Mouse (Mus musculus): Measurements from ENCODE around the gene Pfkfb1. TPM values are rescaled to one million over a fixed set of nuclear protein-coding genes. Genes with fewer than 3 reads are reported as not detected.

Gene Pfkfb1
- 1 to 10 TPM; 3.3 to 6.0 TPM for total RNA-seq (2021)
- long read RNA-seq, experiment 1, partial matches to known transcripts = 0 of 6 reads
- long read RNA-seq, experiment 1, other reads (novel, unspliced or antisense) = 5 of 6 reads
- long read RNA-seq, experiment 2, partial matches to known transcripts = 0 of 1 reads
- long read RNA-seq, experiment 2, other reads (novel, unspliced or antisense) = 0 of 1 reads

- DNase-seq = peak; percentile 78 to 80
- intact Hi-C loops (cut with DNase I) = no loop called here
Observed at GRCm38 (mm10) chrX:150588023-150588764, at the start of gene Pfkfb1. Gene Pfkfb1, plus strand, starts transcription at chrX:150588229.

GRCm38 (mm10) chrX:150540111-150540510 lies 47.9 kb upstream of the Pfkfb1 start:
- intact Hi-C loops (cut with DNase I) = no loop called here
- DNase-seq = no peak

DNA sequence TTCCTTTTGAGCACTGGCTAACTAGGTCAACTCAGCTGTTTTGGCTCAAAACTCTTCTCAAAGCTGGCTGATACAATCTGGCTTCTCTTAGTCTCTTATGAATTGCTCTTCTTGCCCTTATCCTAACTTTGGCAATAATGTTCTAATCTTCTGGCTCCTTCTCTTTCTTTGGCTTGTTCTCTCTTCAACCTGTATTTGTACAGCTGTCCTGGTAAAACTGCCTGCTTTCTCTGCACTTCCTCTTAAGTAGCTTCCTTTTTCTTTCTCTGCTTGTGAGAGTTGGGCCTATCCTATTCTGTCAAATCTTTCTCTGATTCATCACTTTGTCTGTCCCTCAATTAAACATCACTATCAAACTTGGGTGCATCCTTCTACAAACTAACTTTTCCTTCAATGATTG lies 46.3 kb upstream of the Pfkfb1 start:
- no peak for DNase-seq
- intact Hi-C loops (cut with DNase I) = no loop called here

GRCm38 (mm10) chrX:150547239-150547638 lies 40.8 kb upstream of the Pfkfb1 start, which contains the start of gene Alas2:
Gene Alas2, plus strand, starts transcription at chrX:150547375.
- intact Hi-C loops (cut with DNase I) = no loop called here
- no peak for DNase-seq

DNA sequence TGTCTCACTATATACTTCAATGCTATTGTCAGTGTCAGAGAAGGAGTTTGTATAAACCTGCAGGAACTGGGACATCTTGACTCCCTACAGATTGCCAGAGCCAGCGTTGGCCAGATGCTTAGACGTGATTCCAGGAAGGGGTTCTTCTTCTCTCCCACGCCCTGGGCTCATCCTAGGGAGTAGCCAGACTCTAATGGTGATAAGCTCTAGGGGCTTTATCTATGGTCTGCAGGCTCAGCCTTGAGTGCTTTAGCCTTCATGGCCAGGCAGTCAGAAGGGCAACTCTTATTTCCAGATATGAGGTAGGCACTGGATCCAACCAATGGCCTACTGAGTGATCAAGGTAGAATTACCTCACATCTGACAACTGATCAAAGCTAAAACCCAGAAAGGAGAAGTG lies 38.4 kb upstream of the Pfkfb1 start:
- DNase-seq = no peak
- intact Hi-C loops (cut with DNase I) = no loop called here

- intact Hi-C loops (cut with DNase I) = no loop called here
- DNase-seq = no peak
Observed at GRCm38 (mm10) chrX:150551986-150552385, 36.0 kb upstream of the Pfkfb1 start.

GRCm38 (mm10) chrX:150554032-150554431 lies 34.0 kb upstream of the Pfkfb1 start:
- intact Hi-C loops (cut with DNase I) = no loop called here
- no peak for DNase-seq

- intact Hi-C loops (cut with DNase I) = no loop called here
- DNase-seq = no peak
Observed at GRCm38 (mm10) chrX:150564644-150565357, 23.2 kb upstream of the Pfkfb1 start.

GRCm38 (mm10) chrX:150581921-150582320 lies 6.1 kb upstream of the Pfkfb1 start:
- intact Hi-C loops (cut with DNase I) = no loop called here
- DNase-seq = no peak

GRCm38 (mm10) chrX:150585116-150585515 lies 2.9 kb upstream of the Pfkfb1 start:
- no peak for DNase-seq
- intact Hi-C loops (cut with DNase I) = no loop called here

- DNase-seq = no peak
- intact Hi-C loops (cut with DNase I) = no loop called here
Observed at GRCm38 (mm10) chrX:150589696-150590095, 1.7 kb downstream of the Pfkfb1 start, which contains the start of gene Apex2. Gene Apex2, minus strand, starts transcription at chrX:150589868.

- intact Hi-C loops (cut with DNase I) = no loop called here
- peak in 1 of 2 experiments; percentile 24 for DNase-seq
Observed at GRCm38 (mm10) chrX:150593266-150594035, 5.4 kb downstream of the Pfkfb1 start.

GRCm38 (mm10) chrX:150594176-150594575 lies 6.1 kb downstream of the Pfkfb1 start:
- DNase-seq = no peak
- intact Hi-C loops (cut with DNase I) = no loop called here

GRCm38 (mm10) chrX:150595016-150595760 lies 7.2 kb downstream of the Pfkfb1 start:
- intact Hi-C loops (cut with DNase I) = no loop called here
- DNase-seq = no peak

DNA sequence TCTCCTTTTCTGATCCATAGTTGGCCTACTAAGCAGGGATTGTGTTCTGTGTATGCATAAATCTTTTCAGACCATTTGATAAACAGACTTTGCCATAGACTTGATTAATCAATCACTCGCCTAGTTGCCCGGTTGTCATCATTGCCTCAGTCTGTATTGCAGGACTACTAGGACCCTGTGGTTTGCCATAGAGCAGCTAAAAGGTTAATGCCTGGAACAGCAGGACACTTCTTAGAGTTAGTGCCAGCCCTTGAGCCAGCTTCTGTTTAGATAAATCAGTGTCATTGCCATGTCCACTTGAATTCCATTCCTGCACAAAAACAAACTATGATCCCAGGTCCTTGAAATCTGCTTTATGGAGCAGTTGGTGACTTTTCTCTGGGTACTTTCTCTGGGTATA lies 10.9 kb downstream of the Pfkfb1 start:
- intact Hi-C loops (cut with DNase I) = no loop called here

DNA sequence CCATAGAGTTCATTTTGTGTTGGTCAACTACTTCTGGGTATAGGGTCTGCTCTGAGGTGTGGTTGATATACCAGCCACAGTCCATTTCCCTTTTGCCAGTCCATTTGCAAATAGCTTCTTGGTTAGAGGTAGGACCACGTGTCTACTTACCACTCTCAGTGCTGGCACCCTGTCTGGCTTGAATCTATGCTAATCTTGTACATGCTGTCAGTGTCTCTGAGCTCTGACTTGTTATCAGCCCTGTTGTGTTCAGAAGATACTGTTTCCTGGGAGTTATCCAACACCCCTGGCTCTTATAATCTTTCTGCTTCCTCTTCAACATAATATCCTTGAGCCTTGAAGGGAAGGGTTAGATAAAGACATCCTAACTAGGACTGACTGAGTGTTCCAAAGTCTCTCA lies 48.4 kb downstream of the Pfkfb1 start:
- no peak for DNase-seq
- intact Hi-C loops (cut with DNase I) = no loop called here

More for the DNA sequence above, 10.9 kb downstream of the Pfkfb1 start:
- no peak for DNase-seq

GRCm38 (mm10) chrX:150656122-150656907 lies 68.3 kb downstream of the Pfkfb1 start:
- no peak for DNase-seq
- intact Hi-C loops (cut with DNase I) = no loop called here

GRCm38 (mm10) chrX:150656908-150657796 lies 69.1 kb downstream of the Pfkfb1 start, which contains the start of gene Tro:
Gene Tro, minus strand, starts transcription at chrX:150657583.
- intact Hi-C loops (cut with DNase I) = no loop called here

More at GRCm38 (mm10) chrX:150656908-150657796, 69.1 kb downstream of the Pfkfb1 start, which contains the start of gene Tro:
- peak in 1 of 2 experiments; percentile 10 for DNase-seq

Data from heart, postnatal 14 days (tissue).